Mouse (Mus musculus) lung, postnatal 0 days (tissue): ENCODE measurements at regions not wholly inside any gene's neighbourhood (a gene's known extent, or its start where the extent isn't known, plus 50 kb on each side); places are given as distances from the start of the nearest gene placed in this dataset.

Source experiments
- CTCF ChIP-seq: IDR thresholded peaks from 2 replicates; pipeline ENCODE4 v1.5.1; 2016; ENCODE audit warnings: antibody characterized with exemption, mild to moderate bottlenecking
- EP300 ChIP-seq: IDR thresholded peaks from 2 replicates; pipeline ENCODE4 v1.6.1; 2016; ENCODE audit warnings: antibody characterized with exemption, mild to moderate bottlenecking, control low read depth

DNA sequence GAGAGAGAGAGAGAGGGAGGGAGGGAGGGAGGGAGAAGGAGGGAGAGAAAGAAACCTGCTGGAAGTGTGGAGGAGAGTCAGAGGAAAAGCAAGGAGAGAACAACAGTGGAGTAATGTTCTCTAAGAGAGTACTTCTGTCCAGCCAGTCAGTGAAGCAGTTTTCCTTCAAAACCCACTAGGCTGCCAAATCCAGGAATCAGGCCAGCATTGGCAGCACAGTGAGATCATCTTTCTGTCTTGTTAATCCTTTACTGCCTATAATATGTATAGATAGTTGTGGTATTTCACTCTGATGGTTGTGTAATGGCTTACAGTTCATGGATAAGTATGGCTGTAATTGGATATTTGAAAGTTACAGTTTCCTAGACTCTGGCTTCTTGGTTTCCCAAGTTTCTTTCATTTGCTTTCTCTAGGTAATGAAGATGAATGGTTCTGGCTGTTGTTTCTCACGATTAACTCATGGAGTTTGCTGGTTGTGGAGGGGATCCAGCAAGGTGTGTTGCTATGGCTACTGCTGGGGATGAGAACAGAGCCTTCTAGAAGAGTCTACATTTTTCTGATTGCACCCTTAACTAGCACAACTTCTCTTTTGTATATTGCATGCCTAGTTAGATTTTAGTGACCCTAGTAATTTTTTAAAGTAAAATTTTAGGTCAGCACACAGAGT, 296.7 kb downstream of the Tbc1d1 start:
- TF ChIP-seq CTCF (no peak), EP300 (no peak)
